Mouse (Mus musculus) heart, embryonic 11.5 days (tissue): Measurements from ENCODE around the gene Apol6. TPM values are rescaled to one million over a fixed set of nuclear protein-coding genes. Genes with fewer than 3 reads are reported as not detected.

ENCODE experiments used
- ATAC-seq: fragments of 200-750 bp; cut with Nextera tagmentation; replicated peaks from 2 replicates; pipeline ENCODE4 v1.8.0; 2017; ENCODE audit warnings: moderate library complexity; ENCODE audit not compliant: insufficient number of reproducible peaks, low FRiP score, low TSS enrichment
- H3K27ac ChIP-seq: fragments of 300-500 bp; sonication (generic); 2 replicates; pipeline ENCODE4 v1.5.1; 2014; ENCODE audit warnings: mild to moderate bottlenecking, low read depth, low read length
- H3K27me3 ChIP-seq: fragments of 300-500 bp; sonication (generic); 2 replicates; pipeline ENCODE4 v1.6.1; 2014; ENCODE audit warnings: mild to moderate bottlenecking, low read length, mixed read lengths; ENCODE audit not compliant: control insufficient read depth, insufficient read depth
- H3K36me3 ChIP-seq: fragments of 300-500 bp; sonication (generic); 2 replicates; pipeline ENCODE4 v1.6.1; 2014; ENCODE audit warnings: mild to moderate bottlenecking, low read length, moderate library complexity, mixed read lengths; ENCODE audit not compliant: control insufficient read depth, insufficient read depth
- H3K4me1 ChIP-seq: fragments of 300-500 bp; sonication (generic); 2 replicates; pipeline ENCODE4 v1.6.1; 2014; ENCODE audit warnings: low read length; ENCODE audit not compliant: control insufficient read depth, insufficient read depth
- H3K4me2 ChIP-seq: fragments of 300-500 bp; sonication (generic); 2 replicates; pipeline ENCODE4 v1.6.1; 2014; ENCODE audit warnings: mild to moderate bottlenecking, moderate library complexity
- H3K4me3 ChIP-seq: fragments of 300-500 bp; sonication (generic); 2 replicates; pipeline ENCODE4 v1.5.1; 2014; ENCODE audit warnings: low read depth, low read length
- H3K9ac ChIP-seq: fragments of 300-500 bp; sonication (generic); 2 replicates; pipeline ENCODE4 v1.6.1; 2014; ENCODE audit warnings: mild to moderate bottlenecking, low read depth, low read length, moderate library complexity
- H3K9me3 ChIP-seq: fragments of 300-500 bp; sonication (generic); replicated peaks from 2 replicates; pipeline ENCODE4 v1.6.1; 2016; ENCODE audit warnings: low read length; ENCODE audit not compliant: control insufficient read depth
- WGBS: fragments of 180-500 bp; shearing (Covaris S2); extraction: QIAGEN DNeasy Blood & Tissue Kit; methylation state at CpG from one replicate; pipeline ENCODE4 v1.1.7; 2014; ENCODE audit not compliant: insufficient replicate concordance; 5-methylcytosine and 5-hydroxymethylcytosine counted together
- polyA plus RNA-seq: library from polyadenylated mRNA; unstranded; fragments of >200 nt; fragmentation: Nextera tagmentation; extraction: Ambion mirVana; gene quantifications from 2 replicates; pipeline ENCODE4 v1.2.1, GENCODE M21; 2014

The Apol6 gene
- polyA plus RNA-seq, 1 experiment from 2014 or later = 0.16 TPM

DNA sequence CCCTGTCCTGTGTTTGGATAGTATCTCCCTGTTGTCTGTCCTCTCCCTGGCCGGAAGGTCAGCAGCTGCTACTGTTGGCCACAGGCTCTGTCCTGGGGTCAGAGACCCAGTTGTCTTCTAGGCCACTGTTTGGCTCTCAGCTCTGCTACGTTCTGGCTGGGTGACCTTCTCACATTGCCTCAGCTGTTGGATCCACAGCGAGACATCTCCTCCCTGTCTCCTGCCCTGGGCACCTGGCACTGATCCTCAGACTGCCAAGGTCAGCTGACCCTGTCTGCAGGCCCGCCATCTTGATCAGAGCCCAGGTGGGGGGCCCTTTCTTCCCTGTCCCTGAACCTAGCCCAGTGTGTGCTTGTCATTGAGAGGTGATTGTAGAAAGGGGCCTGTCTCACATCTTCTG, 29.5 kb upstream of the Apol6 start:
- Histone ChIP-seq H3K27ac (peak overlapping the region; percentile 99), H3K9ac (peak overlapping the region; percentile 56), H3K27me3 (no peaks in the 10 kb centered on the region), H3K36me3 (no peaks in the 10 kb centered on the region), H3K4me1 (peaks cover 55% of the 10 kb centered on the region), H3K4me2 (peak overlapping the region; percentile 61), H3K9me3 (no peaks in the 10 kb centered on the region), H3K4me3 (0 out of 2 replicates have a peak overlapping the region, but pooled peaks have one; percentile 2)
- ATAC-seq = no peak
- WGBS = 49% methylated on average over 4 of the region's 4 CpGs

DNA sequence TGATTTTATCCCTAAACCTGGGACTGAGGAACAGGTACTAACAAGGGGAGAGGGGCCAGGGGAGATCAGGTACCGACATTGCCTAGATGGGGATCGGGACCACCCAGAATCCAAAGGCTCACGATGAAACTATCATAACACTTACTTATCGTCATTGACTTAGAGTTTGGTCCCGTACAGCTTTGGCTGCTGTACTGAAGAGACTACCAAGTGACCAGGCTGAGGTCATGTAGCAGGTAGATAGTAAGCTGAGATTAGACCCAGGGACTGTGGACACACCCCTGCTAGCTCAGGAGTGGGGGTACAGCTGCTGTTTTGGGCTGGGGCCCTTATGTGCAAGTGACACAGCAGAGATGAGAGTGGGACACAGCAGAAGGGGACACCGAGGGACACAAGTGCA, 28.0 kb upstream of the Apol6 start:
- H3K27ac ChIP-seq = no peak overlapping the region
- no peak overlapping the region for H3K9ac ChIP-seq
- H3K4me2 ChIP-seq = no peak overlapping the region
- no peaks in the 10 kb centered on the region for H3K36me3 ChIP-seq
- no peak overlapping the region for H3K4me3 ChIP-seq
- ATAC-seq = no peak
- H3K4me1 ChIP-seq = peaks cover 70% of the 10 kb centered on the region
- no peaks in the 10 kb centered on the region for H3K27me3 ChIP-seq
- WGBS = 84% methylated on average over 6 of the region's 6 CpGs
- H3K9me3 ChIP-seq = no peaks in the 10 kb centered on the region

DNA sequence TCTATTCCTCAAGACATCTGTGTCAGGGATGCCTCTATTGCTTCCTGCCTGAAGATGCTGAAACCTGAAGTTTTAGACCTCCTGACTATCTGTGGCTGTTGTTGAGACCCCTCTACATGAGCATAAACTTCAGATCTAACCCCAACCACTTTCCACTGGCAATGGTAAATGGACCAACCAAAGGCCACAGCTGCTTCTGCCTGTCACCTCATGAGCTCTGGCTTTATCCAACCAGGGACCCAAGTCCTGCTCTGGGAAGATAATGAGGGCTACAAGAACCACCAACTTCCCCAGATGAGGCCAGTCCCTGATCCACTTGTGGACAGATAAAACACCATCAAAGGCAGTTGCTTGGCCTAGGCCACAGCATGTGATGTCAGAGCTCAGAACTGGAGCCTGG, 26.6 kb upstream of the Apol6 start:
- Histone ChIP-seq H3K4me2 (no peak overlapping the region), H3K36me3 (no peaks in the 10 kb centered on the region), H3K27me3 (no peaks in the 10 kb centered on the region), H3K9ac (no peak overlapping the region), H3K9me3 (no peaks in the 10 kb centered on the region), H3K4me3 (no peak overlapping the region), H3K4me1 (peaks cover 80% of the 10 kb centered on the region), H3K27ac (peak overlapping the region; percentile 91)
- ATAC-seq = no peak

DNA sequence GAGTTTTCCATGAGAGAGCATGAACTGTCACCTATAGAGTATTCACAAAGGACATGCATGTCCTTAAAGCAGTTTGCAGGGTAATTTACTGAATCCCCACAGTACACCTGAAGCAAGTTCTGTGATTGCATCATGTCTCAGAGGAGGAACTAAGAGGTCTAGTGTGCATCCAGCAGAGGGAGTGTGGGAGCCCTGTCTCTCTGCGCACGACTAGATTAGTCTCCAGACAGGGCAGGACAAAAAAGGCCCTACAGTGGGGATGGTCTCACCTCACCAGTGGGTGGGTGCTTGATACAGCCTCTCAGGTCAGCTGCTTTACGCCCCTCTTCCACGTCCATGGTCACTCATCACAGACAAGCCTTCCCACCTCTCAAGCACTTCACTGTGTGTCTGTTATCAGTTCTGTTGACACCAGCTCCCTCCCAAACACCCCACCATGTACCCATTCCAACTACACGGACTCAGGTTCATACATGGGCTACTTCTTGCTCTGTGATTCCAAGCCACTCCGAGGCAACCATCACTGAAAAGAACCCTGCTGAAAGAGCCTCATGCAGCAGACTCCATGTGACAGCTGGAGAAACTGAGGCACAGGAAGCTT, 25.7 kb upstream of the Apol6 start:
- Histone ChIP-seq H3K4me3 (no peak overlapping the region), H3K9ac (0 out of 2 replicates have a peak overlapping the region, but pooled peaks have one; percentile 16), H3K4me1 (peaks cover 76% of the 10 kb centered on the region), H3K36me3 (no peaks in the 10 kb centered on the region), H3K27me3 (no peaks in the 10 kb centered on the region), H3K4me2 (no peak overlapping the region), H3K27ac (peak overlapping the region; percentile 91), H3K9me3 (no peaks in the 10 kb centered on the region)
- ATAC-seq = peak; percentile 40
- 29% methylated on average over 6 of the region's 6 CpGs for WGBS

DNA sequence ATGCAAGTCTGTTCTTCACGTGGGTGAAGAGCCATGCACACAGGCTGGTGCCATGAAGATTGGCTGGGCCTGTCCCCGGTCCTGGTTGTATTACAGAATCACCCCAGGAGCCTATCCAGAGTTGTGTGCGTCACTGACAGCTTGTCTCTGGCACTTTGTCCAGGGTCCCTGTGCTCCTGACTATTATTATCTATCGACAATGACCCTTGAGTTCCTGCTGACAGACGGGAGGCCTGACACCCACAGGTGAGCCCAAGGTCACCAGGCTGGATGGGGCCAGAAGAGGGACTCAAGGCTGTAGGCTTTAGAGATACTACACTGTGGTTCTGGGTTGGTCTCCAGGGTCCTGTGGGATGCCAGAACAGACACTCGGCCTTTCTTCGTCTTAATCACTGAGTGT, 25.0 kb upstream of the Apol6 start:
- ATAC-seq = peak; percentile 72
- Histone ChIP-seq H3K36me3 (no peaks in the 10 kb centered on the region), H3K4me1 (peaks cover 70% of the 10 kb centered on the region), H3K27me3 (no peaks in the 10 kb centered on the region), H3K9me3 (no peaks in the 10 kb centered on the region), H3K27ac (peak overlapping the region; percentile 91), H3K4me2 (no peak overlapping the region; the same call in 1 of the 2 replicates), H3K4me3 (no peak overlapping the region), H3K9ac (peak overlapping the region; percentile 44; the same call in 1 of the 2 replicates)
- WGBS = 41% methylated on average over 7 of the region's 7 CpGs

DNA sequence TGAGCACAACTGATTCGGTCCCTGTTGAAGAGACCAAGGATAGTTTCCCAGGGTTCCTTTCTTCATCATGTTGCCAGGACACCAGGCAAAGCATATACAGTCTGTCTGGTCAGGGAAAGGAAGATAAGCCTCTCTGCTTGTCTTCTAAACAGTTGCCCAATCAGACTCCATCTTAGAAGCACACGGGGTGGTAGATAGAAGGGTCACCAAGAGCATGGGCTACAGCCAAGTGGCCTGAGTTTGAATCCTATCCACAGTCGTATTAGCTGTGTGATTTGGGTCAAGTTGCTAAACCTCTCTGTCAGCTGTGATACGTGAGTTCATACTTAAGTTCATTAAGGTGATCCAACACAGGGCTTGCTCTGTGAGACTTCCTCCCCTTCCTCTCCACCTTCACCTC, 24.4 kb upstream of the Apol6 start:
- Histone ChIP-seq H3K4me1 (peaks cover 64% of the 10 kb centered on the region), H3K27ac (peak overlapping the region; percentile 91), H3K9ac (peak overlapping the region; percentile 44; the same call in 1 of the 2 replicates), H3K4me2 (no peak overlapping the region; the same call in 1 of the 2 replicates), H3K36me3 (no peaks in the 10 kb centered on the region), H3K27me3 (no peaks in the 10 kb centered on the region), H3K9me3 (no peaks in the 10 kb centered on the region), H3K4me3 (no peak overlapping the region)
- WGBS = 50% methylated on average over 4 of the region's 4 CpGs
- no peak for ATAC-seq

DNA sequence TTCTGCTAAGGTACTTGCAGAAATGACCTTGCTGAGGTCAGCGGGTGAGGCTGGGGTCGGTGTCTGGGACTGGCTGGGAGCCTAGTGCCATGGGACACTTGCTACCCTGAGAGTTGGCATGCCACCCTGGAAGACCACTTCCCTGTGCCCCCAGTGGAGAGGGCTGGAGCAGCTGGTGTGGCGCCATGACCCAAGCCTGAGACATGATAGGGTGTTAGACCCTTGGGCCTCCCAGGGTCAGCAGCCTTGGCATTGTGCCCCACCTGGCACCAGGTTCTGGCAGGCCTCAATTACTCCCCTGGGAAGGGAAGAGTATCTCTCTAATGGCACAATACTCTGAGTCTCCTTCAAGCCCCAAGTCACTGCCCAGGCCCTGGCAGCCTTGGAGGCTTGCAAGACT, 23.5 kb upstream of the Apol6 start:
- no peaks in the 10 kb centered on the region for H3K9me3 ChIP-seq
- H3K4me1 ChIP-seq = peaks cover 60% of the 10 kb centered on the region
- WGBS = 89% methylated on average over 3 of the region's 3 CpGs
- H3K9ac ChIP-seq = no peak overlapping the region; the same call in 1 of the 2 replicates
- no peak overlapping the region for H3K4me3 ChIP-seq
- H3K4me2 ChIP-seq = no peak overlapping the region; the same call in 1 of the 2 replicates
- no peaks in the 10 kb centered on the region for H3K27me3 ChIP-seq
- no peaks in the 10 kb centered on the region for H3K36me3 ChIP-seq
- peak overlapping the region; percentile 91 for H3K27ac ChIP-seq
- no peak for ATAC-seq

DNA sequence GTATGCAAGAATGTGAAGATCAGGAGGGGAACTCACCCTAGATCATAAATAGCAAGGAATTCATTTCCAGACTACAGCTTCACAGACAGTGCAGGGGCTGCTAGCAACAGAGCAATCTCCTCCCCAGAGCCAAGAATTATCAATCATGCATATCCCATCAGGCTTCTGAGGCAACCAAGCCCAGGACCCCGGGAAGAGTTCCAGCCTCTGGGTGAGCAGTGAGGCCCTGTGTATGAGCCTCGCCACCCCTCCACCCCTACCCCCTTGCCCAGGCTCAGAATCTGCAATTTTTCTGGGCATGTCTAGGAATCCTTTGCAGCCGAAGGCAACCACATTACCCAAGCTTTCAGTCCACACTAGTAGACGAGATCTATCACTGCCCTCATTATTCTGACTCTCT, 22.7 kb upstream of the Apol6 start:
- 71% methylated on average over 4 of the region's 4 CpGs for WGBS
- H3K4me3 ChIP-seq = no peak overlapping the region
- H3K4me1 ChIP-seq = peaks cover 59% of the 10 kb centered on the region
- no peaks in the 10 kb centered on the region for H3K36me3 ChIP-seq
- H3K9ac ChIP-seq = peak overlapping the region; percentile 44; the same call in 1 of the 2 replicates
- peak overlapping the region; percentile 91 for H3K27ac ChIP-seq
- ATAC-seq = no peak
- H3K4me2 ChIP-seq = peak overlapping the region; percentile 34
- H3K9me3 ChIP-seq = no peaks in the 10 kb centered on the region
- H3K27me3 ChIP-seq = no peaks in the 10 kb centered on the region

DNA sequence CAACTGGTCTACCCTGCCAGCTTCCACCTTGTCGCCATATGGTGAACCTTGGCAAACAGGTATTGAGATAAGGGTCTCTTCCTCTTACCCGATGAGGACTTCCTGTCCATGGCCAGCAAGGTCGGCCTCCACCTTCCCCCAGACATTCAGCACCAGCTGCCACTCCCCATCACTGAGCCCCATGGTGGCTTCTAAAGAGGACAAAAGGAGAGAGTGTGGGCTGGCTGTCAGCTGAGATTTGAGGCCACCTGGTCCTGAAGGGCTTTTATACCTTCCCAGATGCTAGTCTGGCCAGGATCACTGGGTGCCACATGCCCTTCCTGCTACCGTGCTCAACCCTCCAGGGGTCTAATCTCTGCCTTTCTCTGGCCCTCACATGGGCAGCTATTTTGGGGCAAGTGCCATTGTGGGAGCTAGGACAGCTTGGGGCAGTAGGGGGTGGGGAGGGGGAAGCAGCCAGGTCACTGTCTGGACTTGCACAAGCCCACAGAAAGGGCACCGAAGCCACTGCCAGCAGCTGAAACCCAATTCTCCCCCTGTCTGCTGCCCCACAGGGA, 22.1 kb upstream of the Apol6 start:
- 61% methylated on average over 5 of the region's 5 CpGs for WGBS
- Histone ChIP-seq H3K4me1 (peaks cover 62% of the 10 kb centered on the region), H3K27me3 (no peaks in the 10 kb centered on the region), H3K9ac (no peak overlapping the region), H3K9me3 (no peaks in the 10 kb centered on the region), H3K27ac (peak overlapping the region; percentile 91), H3K4me2 (no peak overlapping the region), H3K36me3 (no peaks in the 10 kb centered on the region), H3K4me3 (no peak overlapping the region)
- ATAC-seq = no peak
